Mouse (Mus musculus): ENCODE data around the gene Ttbk1.

- TF ChIP-seq CTCF (IDR thresholded peaks at IDR 0.05; ENCODE audit: control insufficient read depth, insufficient read depth, insufficient replicate concordance, low read depth, low read length): no peak
- TF ChIP-seq POLR2A (IDR thresholded peaks at IDR 0.05; ENCODE audit: control insufficient read depth, low read depth, low read length): no peak
These were observed 25.9 kb upstream of the Ttbk1 start for GRCm38 (mm10) chr17:46513329-46513728.
